Mouse (Mus musculus): ENCODE data around the gene Plaur. TPM values are rescaled to one million over a fixed set of nuclear protein-coding genes. Genes with fewer than 3 reads are reported as not detected.
A peak's percentile ranks its signal among the peaks of the same experiment; 100 is the strongest.
"Not testable (repeated sequence)": the region's sequence is repeated elsewhere in the genome, so short reads cannot be mapped to it uniquely, and the experiment has no call there.

The Plaur gene
- polyA plus RNA-seq, 1 experiment: 2.1 TPM

GRCm38 (mm10) chr7:24504004-24504403, 41.7 kb downstream of the Plaur start:
- DNase-seq (ENCODE audit: low read depth): no peak
- TF ChIP-seq POLR2A (IDR thresholded peaks at IDR 0.05; ENCODE audit: borderline replicate concordance, extremely low read depth, insufficient read depth, insufficient read length, poor library complexity, severe bottlenecking): no peak
- no peak for TF ChIP-seq CTCF (IDR thresholded peaks at IDR 0.05; ENCODE audit: borderline replicate concordance, extremely low read depth, insufficient read depth, insufficient read length)

GRCm38 (mm10) chr7:24504868-24505267, 42.6 kb downstream of the Plaur start:
- TF ChIP-seq POLR2A (IDR thresholded peaks at IDR 0.05; ENCODE audit: borderline replicate concordance, extremely low read depth, insufficient read depth, insufficient read length, poor library complexity, severe bottlenecking): no peak
- no peak for TF ChIP-seq CTCF (IDR thresholded peaks at IDR 0.05; ENCODE audit: borderline replicate concordance, extremely low read depth, insufficient read depth, insufficient read length)
- DNase-seq (ENCODE audit: low read depth): no peak

DNA sequence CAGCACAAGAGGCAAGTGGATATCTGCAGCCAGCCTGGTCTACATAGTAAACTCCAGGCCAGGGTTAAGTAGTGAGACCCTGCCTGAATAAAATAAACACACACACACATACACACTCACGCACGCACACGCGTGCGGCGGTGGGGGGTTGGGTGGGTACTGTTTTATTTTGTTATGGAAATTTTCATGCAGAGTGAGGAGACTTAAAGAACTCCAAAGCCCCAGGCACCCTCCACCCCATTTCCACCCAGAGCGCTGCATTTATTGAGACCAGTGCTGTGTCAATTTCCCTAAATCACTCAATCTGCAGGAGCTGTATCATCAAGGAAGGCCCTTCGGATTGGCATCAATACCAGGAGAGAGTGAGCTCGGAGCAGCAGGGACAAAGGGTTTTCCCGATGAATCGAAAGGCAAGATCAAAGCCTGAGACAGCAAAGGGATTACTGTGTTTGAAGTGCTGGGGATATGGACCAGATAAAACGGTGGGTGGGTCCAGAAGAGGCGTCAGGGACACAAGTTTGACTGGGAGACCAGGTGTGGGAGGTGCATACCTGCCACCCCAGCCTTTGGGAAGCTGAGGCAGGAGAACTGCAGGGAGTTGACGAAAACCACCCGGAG, 43.3 kb downstream of the Plaur start:
- DNase-seq (ENCODE audit: low read depth): peak; percentile 71
- no peak for TF ChIP-seq CTCF (IDR thresholded peaks at IDR 0.05; ENCODE audit: borderline replicate concordance, extremely low read depth, insufficient read depth, insufficient read length)
- no peak for TF ChIP-seq POLR2A (IDR thresholded peaks at IDR 0.05; ENCODE audit: borderline replicate concordance, extremely low read depth, insufficient read depth, insufficient read length, poor library complexity, severe bottlenecking)

DNA sequence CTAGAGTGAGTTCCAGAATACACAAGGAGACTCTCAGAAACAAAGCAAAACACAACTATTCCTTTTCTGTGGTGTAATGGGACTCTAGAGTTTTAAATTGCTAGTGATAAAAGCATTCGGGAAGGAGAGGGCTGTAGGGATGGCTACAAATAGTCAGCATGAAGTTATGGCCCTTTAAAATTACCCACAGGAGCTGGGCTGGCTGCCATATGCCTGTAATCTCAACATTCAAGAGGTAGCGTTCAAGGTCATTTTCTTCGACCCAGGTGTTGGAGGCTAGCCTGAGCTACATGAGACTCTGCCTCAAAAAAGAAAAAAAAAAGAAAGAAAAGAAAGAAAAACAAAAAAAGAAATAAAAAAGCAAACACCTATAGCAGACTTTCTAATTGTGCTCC, 43.8 kb downstream of the Plaur start:
- TF ChIP-seq CTCF (IDR thresholded peaks at IDR 0.05; ENCODE audit: borderline replicate concordance, extremely low read depth, insufficient read depth, insufficient read length) (no peak), POLR2A (IDR thresholded peaks at IDR 0.05; ENCODE audit: borderline replicate concordance, extremely low read depth, insufficient read depth, insufficient read length, poor library complexity, severe bottlenecking) (no peak)
- no peak for DNase-seq (ENCODE audit: low read depth)

DNA sequence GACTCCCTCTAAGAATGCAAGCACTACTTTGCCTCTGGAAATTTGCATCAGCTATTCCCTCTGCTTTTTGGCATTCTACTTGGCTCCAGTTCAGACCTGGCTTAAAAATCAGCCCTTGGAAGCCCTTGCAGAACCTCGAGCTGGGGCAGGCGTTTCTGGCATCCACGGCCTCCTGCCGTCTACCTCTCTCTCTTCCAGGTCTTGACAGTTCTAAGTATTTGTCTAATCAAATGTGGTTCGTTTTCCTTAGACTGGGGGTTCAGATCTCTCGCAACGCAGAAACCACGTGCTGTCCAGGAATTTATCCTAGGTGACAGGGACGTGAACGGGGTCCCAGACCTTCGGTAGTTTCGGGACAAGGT, 44.2 kb downstream of the Plaur start:
- DNase-seq (ENCODE audit: low read depth): peak; percentile 91
- no peak for TF ChIP-seq CTCF (IDR thresholded peaks at IDR 0.05; ENCODE audit: borderline replicate concordance, extremely low read depth, insufficient read depth, insufficient read length)
- TF ChIP-seq POLR2A (IDR thresholded peaks at IDR 0.05; ENCODE audit: borderline replicate concordance, extremely low read depth, insufficient read depth, insufficient read length, poor library complexity, severe bottlenecking): no peak

GRCm38 (mm10) chr7:24506838-24507725, 44.8 kb downstream of the Plaur start, which contains the start of gene Zfp428:
Zfp428 (plus strand) TSS chr7:24507006.
- TF ChIP-seq CTCF (IDR thresholded peaks at IDR 0.05; ENCODE audit: borderline replicate concordance, extremely low read depth, insufficient read depth, insufficient read length) (no peak), POLR2A (IDR thresholded peaks at IDR 0.05; ENCODE audit: borderline replicate concordance, extremely low read depth, insufficient read depth, insufficient read length, poor library complexity, severe bottlenecking) (peak; percentile 82)

GRCm38 (mm10) chr7:24507726-24508114, 45.4 kb downstream of the Plaur start:
- no peak for TF ChIP-seq CTCF (IDR thresholded peaks at IDR 0.05; ENCODE audit: borderline replicate concordance, extremely low read depth, insufficient read depth, insufficient read length)
- TF ChIP-seq POLR2A (IDR thresholded peaks at IDR 0.05; ENCODE audit: borderline replicate concordance, extremely low read depth, insufficient read depth, insufficient read length, poor library complexity, severe bottlenecking): no peak
- no peak for DNase-seq (ENCODE audit: low read depth)

More at GRCm38 (mm10) chr7:24506838-24507725, 44.8 kb downstream of the Plaur start, which contains the start of gene Zfp428:
- peak; percentile 99 for DNase-seq (ENCODE audit: low read depth)

GRCm38 (mm10) chr7:24512355-24512754, 50.1 kb downstream of the Plaur start, which contains the start of gene AC161166.1:
AC161166.1 (minus strand) TSS chr7:24512455.
- no peak for TF ChIP-seq POLR2A (IDR thresholded peaks at IDR 0.05; ENCODE audit: borderline replicate concordance, extremely low read depth, insufficient read depth, insufficient read length, poor library complexity, severe bottlenecking)
- TF ChIP-seq CTCF (IDR thresholded peaks at IDR 0.05; ENCODE audit: borderline replicate concordance, extremely low read depth, insufficient read depth, insufficient read length): no peak

DNA sequence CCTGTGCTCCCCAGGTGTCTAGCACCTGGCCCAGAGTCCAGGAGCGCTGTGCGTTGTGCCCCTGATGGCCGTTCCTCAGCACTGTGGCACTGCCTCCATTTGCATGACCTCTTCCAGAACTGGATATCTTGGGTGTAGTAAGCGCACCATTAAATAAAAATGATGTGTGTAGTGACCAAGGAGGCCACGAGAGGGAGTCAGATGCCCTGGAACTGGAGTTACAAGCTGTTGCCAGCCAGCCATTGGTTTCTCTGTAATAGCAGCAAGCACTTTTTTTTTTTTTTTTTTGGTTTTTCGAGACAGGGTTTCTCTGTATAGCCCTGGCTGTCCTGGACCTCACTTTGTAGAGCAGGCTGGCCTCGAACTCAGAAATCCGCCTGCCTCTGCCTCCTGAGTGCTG, 54.0 kb downstream of the Plaur start:
- peak; percentile 34; the same call in 1 of the 2 replicates for TF ChIP-seq CTCF (IDR thresholded peaks at IDR 0.05; ENCODE audit: borderline replicate concordance, extremely low read depth, insufficient read depth, insufficient read length)
- DNase-seq (ENCODE audit: low read depth): not testable (repeated sequence)

More at GRCm38 (mm10) chr7:24512355-24512754, 50.1 kb downstream of the Plaur start, which contains the start of gene AC161166.1:
- DNase-seq (ENCODE audit: low read depth): no peak

- no peak for DNase-seq (ENCODE audit: low read depth)
- no peak for TF ChIP-seq CTCF (IDR thresholded peaks at IDR 0.05; ENCODE audit: borderline replicate concordance, extremely low read depth, insufficient read depth, insufficient read length)
- TF ChIP-seq POLR2A (IDR thresholded peaks at IDR 0.05; ENCODE audit: borderline replicate concordance, extremely low read depth, insufficient read depth, insufficient read length, poor library complexity, severe bottlenecking): no peak
These were observed 54.8 kb downstream of the Plaur start for GRCm38 (mm10) chr7:24517077-24517476.

- TF ChIP-seq POLR2A (IDR thresholded peaks at IDR 0.05; ENCODE audit: borderline replicate concordance, extremely low read depth, insufficient read depth, insufficient read length, poor library complexity, severe bottlenecking) (no peak), CTCF (IDR thresholded peaks at IDR 0.05; ENCODE audit: borderline replicate concordance, extremely low read depth, insufficient read depth, insufficient read length) (no peak)
- peak; percentile 82 for DNase-seq (ENCODE audit: low read depth)
These were observed 55.4 kb downstream of the Plaur start for GRCm38 (mm10) chr7:24517654-24518053.

Data from brain, embryonic 14.5 days (tissue).